Mouse (Mus musculus) stomach, postnatal 0 days (tissue): ENCODE results near the gene Zfp365.

Experiments used
- CTCF ChIP-seq: IDR thresholded peaks from 2 replicates; pipeline ENCODE4 v1.5.1; 2016; ENCODE audit warnings: antibody characterized with exemption, low read depth, mild to moderate bottlenecking, moderate library complexity
- EP300 ChIP-seq: optimal IDR thresholded peaks from 2 replicates; pipeline ENCODE3; 2016; ENCODE audit warnings: antibody characterized with exemption

DNA sequence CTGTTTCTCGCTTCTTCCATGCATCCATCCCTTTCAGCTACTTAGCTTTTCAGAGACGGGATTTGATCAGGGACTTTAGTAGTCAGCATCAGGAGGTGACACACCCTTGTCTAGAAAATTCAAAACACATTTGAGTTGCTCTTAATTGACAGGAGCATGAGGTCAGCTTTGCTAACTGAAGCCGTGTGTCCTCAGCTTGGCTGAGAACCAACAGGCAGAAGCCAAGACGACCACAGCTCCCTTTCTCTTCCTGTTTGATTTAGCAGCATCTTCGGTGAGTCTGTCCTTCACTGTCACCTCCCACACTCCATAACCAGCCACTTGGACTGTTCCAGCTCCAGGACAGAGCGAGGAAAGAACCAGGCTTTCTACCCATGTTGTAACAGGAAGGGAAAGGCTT is 60.1 kb downstream of the Zfp365 start:
- TF ChIP-seq EP300 (no peak), CTCF (no peak)
